Mouse (Mus musculus): ENCODE results near the gene Slc9a9.

The Slc9a9 gene

DNA sequence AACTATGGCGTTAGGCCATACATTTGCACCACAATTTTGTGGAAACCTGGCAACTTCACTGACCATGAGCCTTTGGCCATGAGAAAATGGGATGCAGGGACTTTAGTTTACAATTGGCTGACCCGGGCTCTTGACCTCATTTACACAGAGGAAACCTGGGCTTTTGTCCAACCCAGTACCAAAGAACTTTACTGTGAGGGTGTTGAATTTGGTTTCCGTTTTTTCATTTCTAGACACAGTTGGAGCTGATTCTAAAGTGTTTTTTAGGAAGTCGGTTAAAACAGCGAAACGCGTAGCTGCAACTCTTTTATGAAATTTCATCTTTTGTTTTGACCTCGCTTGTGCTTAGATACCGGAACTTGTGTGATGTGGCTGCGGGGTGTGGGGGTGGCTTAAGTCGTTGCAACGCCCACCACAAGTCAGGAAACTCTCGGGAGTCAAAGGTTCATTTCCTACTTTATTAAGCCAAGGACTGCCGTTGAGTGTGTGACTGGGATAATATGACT lies 402.8 kb downstream of the Slc9a9 start:
- in situ Hi-C loops (cut with MseI, MboI) = no loop called here

DNA sequence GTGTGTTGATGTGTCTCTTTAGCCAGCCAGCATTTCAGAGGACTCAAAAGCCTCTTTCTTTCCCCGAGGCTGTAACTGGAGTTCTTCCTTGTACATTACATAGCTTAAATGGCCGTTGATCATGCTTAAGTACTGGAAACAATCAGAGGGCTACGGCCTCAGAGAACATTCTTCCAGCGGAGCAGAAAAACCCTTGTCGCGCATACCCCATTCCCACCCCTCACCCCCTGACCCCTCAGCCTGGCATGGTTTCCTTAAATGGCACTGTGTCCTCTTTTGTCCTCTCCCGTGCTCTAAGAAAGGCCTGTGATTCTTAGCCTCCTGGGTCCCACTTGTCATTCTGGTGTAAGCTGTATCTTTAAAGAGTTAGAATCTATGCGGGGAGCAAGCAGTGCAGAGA lies 404.0 kb downstream of the Slc9a9 start:
- in situ Hi-C loops (cut with MseI, MboI) = no loop called here

DNA sequence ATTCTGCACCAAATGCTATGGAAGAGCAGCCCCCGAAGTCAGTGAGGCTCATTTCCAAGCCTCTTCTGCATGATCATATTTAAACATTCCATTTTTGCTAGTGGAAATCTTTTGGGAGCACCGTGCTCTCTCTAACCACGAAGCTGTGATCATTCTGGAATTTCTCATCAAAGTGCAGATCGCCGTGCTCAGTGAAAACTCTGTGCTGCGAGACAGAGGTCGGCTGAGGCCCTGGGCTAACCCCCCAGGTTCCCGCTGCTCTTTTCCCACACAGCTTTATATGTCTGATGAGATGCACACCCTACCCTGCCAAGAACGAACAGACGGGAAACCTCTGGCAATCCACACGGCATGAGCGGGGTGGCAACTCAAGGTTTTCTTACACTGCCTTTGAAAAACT lies 406.1 kb downstream of the Slc9a9 start:
- in situ Hi-C loops (cut with MseI, MboI) = no loop called here

DNA sequence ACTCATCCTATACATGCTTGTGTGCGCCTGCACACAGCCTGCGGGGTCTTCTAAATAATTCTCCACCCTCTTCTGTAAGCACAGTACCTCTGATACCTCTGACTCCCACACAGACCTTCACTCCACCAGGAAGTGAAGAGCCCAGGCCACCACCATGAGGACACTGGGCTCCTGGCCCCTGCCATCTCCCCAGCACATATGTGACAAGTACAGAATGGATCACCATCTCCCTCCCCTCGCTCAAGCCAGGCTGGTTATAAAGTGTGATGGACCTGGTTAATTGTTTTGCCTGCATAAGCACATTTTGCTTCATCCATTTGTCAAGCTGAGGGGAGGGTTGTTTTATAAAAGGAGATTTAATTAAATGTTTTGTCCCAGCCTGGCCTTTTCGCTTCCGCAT lies 408.2 kb downstream of the Slc9a9 start:
- in situ Hi-C loops (cut with MseI, MboI) = no loop called here

DNA sequence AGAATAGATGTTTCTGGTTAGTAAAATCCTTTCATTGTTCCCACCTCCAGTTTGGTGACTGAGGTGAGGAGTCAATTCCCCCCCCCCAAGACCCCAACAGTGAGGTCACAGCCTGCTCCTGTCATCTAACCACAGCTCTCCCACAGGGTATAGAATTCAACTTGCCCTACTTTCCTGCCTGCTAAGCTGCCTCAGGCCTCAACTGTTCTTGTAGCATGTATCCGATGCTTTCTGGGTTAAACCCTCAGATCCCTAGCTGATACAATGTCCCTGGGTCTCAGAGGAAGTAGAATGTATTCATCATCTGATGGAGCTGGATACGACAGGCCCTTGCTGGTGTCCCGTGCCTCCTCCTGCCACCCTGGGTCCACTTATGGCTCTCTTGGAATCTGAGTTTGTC lies 408.9 kb downstream of the Slc9a9 start:
- in situ Hi-C loops (cut with MseI, MboI) = no loop called here

DNA sequence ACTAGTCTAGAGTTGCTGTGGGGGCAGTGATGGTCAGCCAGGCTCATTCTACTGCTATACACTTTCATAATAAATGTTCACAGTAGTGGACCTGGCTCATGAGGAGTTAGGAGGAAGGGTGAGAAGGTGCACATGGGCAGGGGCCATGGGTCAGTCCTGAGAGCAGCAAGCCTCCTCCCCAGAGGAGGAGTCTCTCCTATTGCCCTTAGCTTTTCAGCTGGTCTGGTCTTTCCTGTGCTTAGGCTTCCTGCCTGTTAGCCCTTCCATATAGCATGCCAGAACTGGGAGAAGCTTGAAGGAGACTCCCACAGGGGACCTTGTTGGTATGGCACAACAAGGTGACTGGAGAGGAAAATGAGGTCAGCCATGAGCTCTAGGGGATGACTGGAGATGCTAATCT lies 410.2 kb downstream of the Slc9a9 start:
- in situ Hi-C loops (cut with MseI, MboI) = no loop called here

DNA sequence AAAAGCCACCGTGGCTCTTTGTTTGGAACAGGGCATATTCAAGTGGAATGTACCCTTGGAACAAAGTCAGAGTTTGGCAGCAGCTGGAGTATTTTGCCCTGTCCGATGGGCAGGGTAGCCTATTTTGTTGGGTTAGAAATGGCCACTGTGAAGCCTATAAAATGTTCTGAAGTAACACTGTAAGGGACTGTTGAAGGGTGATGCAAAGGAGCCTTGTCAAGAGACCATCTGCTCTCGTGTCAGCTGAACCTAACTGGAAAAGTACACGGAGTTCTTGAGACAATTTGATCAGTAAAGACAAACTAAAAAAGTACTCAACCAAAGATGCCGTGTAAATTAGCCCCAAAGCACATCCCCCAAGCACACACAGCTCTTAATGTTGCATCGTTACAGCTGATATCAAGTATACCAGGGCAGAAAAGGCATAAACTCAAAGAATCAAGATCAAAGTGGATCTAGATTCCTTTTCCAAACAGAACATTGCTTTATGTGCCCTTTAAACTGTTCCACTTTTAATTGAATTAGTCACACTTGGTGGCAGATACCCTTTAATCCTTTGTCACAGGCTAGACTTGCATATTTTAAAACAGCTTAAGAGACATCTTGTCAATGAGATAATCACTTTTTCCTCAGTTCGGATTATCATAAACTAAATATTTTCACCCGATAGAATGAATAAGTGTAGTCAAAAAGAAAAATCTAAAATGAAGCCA lies 416.6 kb downstream of the Slc9a9 start:
- in situ Hi-C loops (cut with MseI, MboI) = no loop called here

DNA sequence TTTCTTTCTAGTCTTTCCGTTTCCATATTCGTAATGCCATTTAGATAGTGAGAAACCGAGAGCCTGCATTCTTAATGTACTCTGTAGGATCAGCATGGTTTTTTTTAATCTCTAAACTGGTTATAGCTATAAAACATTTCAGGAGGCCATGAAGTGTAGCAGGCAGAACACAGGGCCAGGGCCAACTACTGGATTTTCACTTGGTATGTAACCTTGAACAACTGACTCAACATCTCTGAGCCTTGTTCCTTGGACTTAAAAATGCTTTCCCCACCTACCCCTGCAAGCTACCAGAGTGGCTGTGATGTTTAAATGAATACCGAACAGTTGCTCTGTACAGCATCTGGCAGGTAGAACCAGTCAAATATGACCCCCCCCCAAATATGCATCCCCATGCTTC lies 418.5 kb downstream of the Slc9a9 start:
- in situ Hi-C loops (cut with MseI, MboI) = no loop called here

DNA sequence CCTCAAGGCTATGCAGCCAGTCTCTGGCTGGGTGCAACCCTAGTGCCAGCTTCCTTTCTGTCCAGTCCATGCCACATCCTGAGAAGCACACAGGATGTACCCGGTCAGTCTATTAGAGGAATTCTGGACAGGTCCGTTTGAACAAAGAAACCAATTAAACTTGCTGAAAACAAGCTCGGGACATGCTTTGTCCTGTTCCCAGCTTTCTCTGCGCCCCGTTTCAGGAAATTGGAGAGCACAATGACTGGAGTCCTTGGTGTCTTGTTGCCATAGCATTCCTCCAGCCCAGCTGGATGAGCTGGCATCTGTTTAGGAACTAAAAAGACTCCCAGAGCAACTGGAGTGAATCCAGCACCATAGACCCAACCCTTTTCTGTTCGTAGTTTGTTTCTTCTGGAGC lies 419.3 kb downstream of the Slc9a9 start:
- in situ Hi-C loops (cut with MseI, MboI) = no loop called here

DNA sequence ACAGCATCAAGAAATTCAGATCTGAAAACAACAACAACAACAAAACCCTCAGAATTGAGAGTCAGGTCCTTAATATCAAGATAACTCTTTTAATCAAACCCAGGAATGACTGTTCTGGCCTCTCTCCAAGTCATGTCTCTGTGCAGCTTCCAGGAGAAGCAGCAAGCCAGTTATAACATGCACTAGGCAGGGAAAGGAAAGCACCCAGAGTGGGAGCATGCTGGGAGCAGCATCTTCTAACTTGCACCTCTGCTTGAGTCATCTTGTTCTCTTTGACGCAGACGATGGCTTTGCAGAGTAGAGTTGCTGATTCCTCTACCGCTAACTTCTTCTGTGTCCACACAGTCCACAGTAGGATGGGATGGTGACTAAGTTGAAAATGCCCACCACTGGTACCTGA lies 426.8 kb downstream of the Slc9a9 start:
- in situ Hi-C loops (cut with MseI, MboI) = no loop called here

DNA sequence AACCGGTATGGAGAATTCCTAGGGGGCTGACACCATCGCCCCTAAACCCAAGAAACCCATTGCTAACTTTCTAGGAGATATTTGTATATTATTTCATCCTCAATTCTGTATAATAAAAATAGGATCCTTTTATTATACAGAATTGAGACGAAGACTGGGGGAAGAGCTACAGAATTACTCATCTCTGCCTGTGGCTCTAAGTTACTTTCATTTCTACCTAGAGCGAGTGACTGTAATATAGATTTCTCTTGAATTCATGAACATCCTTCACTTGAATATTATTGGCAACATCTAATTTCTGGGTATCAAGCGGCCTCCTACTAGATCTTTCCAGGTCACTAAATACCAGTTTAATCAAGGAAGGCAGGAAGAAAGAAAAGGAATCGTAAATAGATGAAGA lies 436.1 kb downstream of the Slc9a9 start:
- in situ Hi-C loops (cut with MseI, MboI) = no loop called here

DNA sequence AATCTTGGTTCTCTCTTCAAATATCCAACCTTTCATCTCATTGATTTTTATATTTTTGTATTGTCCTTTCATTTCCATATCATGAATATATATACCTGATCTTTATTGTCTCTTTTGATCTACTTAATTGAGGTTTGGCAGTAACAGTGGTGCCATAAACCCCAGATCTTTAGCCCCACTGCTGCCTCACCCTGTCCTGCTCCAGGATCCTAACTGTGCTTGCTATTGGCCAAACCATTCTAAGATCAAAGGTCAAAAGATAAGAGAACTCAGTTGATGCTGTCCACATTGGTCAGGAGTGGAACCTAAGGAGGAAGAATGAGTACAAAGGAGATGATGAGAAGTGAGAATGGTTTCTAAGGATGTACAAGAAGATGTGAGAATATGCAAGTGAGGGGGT lies 440.1 kb downstream of the Slc9a9 start:
- in situ Hi-C loops (cut with MseI, MboI) = no loop called here

DNA sequence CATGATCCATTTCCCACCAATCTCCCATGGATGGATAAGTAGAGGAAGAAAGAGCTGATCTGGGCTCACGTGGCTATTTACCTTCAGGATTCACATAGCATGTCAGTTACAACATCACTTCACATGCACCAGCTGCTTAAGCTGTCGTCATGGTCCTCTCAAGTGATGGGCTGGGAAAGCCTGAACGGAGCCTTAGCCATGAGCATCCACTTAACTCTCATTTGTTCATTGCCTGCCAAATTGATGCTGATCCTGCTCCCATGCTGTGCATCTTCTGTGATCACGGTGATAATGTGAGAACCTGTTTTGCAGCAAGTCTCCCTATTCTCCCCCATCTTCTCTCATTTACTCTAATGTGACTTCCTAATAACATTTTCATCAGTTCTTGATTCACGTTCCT lies 441.1 kb downstream of the Slc9a9 start:
- in situ Hi-C loops (cut with MseI, MboI) = no loop called here

DNA sequence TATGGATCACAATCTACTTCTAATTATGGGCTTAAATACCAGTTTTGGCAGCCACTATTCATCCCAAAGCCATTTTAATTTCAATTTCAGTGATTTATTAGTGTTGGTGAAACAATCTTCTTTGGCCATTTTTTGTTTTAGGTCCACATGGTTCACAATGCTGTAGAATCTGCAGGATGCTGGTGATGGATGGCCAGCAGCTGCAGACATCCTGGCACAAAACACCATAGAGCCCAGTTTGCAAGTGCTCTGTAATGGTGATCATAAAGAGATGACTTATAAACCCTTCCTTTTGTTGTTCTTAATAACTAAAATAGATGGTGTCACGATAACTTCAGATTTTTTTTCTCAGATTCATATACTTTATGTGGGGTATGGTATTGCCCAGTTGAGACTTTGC lies 442.0 kb downstream of the Slc9a9 start:
- in situ Hi-C loops (cut with MseI, MboI) = no loop called here

DNA sequence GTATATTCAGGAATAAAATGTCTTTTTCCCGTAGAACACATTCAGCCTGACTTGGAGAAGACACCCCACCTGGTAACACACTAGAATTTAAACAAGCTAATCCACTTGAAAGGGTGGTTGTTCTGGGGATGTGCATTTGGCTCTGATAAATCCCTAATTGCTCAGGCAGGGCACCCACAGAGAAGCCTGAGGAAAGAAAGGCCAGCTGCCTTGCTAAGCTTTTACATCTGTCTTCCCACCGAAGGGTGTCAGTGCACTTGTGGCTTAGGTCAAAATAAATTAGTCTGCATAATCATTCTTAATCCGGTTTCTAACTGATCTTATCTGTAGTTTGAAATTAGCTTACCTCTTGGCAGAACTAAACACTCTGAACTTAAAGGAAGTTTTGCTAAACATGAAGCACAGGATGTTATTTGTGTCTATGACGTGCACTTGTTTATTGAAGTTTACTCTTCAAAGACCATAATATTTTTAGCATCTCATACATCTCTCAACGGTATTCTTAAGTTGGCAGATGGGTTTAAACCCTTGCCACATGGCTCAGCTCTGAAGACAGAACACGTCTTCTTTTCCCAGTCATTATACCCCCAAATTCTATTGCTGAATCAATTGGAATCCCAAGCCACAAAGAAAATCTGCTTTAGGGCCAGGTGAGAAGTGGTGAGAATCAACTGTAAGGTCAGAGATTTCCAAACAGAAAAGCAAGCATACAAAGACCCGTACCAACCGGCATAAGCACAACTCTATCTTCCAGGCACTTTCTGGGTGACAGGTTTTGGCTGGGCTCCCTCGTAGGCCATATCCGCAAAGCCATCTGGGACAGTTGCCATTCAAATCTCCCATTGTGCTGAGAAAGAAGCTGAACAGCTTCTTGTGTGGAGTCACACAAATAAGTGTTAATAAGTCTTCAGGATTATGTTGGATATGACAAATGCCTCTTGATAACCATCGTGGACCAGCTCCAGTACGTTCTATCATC lies 443.7 kb downstream of the Slc9a9 start:
- in situ Hi-C loops (cut with MseI, MboI) = no loop called here

DNA sequence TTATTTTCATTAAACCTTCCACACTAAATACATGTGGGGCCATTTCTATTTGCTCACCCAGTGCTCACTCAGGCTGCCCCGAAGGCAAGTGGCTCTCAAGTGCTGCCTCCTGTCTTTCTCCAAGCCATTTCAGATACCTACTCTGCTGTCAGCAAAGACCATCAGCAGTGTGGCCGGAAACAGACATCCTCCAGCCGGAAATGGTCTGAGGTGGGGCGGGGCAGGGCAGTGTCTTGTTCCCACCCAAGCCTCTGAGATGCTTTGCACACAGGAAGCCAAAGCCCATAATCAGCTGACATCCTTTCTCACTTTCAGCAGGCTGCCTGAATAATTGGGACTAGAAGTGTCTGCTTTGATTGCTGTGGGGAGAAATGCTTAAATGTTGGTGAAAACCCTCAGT lies 450.4 kb downstream of the Slc9a9 start:
- in situ Hi-C loops (cut with MseI, MboI) = no loop called here

DNA sequence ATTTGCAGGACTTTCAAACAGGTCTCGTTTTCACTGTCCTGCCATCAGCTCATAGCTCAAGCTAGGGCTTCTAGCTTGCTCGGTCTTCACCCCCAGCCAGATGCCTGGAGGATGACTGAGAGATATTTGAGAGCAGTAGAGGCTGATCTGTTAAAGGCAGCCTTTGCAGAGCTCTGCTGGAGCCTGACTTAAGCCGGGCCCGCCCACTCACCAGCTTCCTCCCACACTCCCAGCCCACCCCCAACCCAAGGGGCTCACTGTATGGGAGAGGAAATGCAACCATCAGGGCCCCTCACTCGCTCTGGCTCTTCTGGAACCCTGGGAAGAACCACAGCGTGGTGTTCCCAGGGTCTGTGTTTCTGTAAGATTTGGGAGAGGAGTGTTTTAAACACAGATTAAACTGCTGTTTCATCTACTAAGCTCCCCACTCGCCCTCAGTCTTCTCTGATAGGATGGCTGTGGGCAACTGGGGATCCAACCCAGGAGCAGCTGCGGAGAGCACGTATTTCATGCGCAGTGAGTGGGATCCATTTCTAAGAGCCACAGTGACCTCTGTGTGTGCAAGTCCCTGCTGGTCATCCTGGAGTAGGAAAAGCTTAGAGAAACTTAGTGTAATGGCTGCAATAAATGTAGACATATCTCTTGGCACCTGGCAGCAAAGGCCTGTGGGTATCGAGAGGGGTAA lies 451.6 kb downstream of the Slc9a9 start:
- in situ Hi-C loops (cut with MseI, MboI) = no loop called here

DNA sequence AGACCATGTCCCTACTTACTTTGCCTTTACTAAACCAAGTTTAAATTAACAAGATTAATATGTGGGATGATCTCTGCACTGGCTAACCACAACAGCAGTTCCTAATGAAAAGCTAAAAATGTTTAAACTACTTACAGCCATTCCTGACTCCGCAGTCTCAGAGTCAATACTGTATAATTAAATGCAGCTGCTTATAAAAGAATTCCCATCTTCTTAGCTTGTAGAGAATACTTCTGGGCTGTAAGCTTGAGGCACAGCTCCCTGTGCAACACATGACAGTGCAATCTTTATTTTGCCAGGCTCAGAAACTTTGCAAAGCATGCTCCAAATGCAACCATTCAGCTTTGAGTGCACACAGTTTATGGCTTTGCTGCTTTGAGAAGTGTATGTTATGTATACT lies 456.0 kb downstream of the Slc9a9 start:
- in situ Hi-C loops (cut with MseI, MboI) = no loop called here

DNA sequence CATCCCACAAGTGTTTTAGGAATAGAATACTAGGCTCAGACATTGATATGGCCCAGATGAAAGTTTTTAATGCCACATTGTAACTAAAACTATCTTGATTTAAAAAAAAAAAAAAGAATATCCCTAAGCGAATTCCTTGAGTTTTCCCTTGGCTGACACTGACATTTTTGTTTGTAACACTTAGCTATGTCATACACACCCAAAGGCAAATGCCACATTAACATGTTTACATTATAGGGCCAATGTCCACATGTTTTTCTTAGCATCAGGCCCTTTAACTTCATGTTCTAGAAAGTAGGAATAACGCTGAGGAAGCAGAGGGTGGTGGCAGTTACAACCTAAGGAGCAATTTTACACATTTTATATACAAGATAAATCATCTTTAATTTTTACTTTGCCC lies 458.1 kb downstream of the Slc9a9 start:
- in situ Hi-C loops (cut with MseI, MboI) = no loop called here

DNA sequence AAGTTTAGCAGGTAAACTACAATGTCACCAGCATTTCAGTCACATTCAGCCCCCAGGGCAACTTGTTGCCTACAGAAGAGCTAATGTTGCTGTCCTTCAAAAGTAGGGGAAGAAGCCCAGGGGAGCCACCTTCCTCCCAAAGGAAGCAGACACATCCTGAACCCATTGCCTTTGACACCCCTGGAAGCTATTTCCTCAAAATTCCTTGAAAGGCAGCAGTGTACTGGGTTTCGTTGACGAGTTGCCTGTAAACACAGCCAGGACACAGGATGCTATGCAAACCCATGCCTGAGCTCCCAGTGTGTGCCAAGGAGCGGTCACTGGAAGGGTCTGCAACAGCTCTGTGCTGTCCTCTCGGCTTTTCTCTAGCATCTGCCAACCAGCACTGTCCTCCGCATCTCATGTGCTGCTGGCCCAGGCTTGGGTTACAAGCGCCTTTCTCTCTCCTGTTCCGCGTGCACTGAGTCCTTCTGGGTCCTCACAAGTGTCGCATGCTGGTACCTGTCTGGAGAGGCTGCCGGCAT lies 479.6 kb downstream of the Slc9a9 start:
- in situ Hi-C loops (cut with MseI, MboI) = no loop called here

DNA sequence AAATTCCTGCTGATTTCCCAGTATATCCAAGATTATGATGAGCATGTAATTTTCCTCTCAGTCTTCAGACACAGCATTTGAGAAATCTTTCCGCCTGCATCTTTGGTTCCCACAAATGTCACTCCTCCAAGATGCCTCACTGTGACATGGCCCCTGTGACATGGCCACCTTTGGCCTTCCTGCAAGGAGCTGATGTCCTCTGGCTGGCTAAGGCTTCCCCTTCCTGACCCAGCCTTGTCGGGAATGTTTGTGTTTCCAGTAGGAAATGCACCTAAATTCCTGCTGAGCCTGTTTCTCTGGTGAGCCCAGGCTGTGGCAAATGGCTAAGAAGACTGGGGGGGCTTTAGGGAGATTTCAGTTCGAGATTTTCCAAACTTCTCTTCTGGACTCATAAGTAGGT lies 480.4 kb downstream of the Slc9a9 start:
- in situ Hi-C loops (cut with MseI, MboI) = no loop called here

DNA sequence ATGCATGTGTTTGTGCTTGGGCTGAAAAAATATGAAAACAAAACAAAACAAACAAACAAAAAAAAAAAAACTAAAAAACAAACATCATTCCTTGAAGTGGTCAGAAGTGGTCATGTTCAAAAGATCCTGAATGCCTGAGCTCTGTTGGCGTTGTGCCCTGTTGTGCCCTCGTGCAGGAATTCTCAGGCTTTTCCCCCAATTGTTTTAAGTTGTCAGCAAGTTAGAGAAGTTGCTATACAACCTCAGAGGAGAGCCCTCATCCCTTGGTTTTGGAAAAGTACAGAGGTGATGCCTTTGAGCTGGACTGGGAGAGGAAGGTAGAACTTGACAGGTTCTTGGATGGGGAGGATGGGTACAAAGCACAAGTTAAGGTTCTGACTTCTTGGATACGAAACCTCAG lies 480.9 kb downstream of the Slc9a9 start:
- in situ Hi-C loops (cut with MseI, MboI) = no loop called here

Measured in mouse trophoblast stem cell (cell line).